Mouse (Mus musculus) hindbrain, embryonic 11.5 days (tissue): Measurements from ENCODE around the gene Schip1. TPM values are rescaled to one million over a fixed set of nuclear protein-coding genes. Genes with fewer than 3 reads are reported as not detected.
"Not testable (repeated sequence)": the region's sequence is repeated elsewhere in the genome, so short reads cannot be mapped to it uniquely, and the experiment has no call there.

Experiments used
- ATAC-seq: fragments of 200-750 bp; cut with Nextera tagmentation; 2 replicates; pipeline ENCODE4 v1.8.0; 2017; ENCODE audit warnings: mild to moderate bottlenecking, moderate TSS enrichment, moderate library complexity; ENCODE audit not compliant: low FRiP score
- DNase-seq: peaks from one replicate; pipeline ENCODE4 v3.0.0-alpha.2; 2015; ENCODE audit warnings: low spot score
- H3K27ac ChIP-seq: fragments of 300-500 bp; sonication (generic); 2 replicates; pipeline ENCODE4 v1.5.1; 2014; ENCODE audit warnings: mild to moderate bottlenecking, low read depth, low read length
- H3K27me3 ChIP-seq: fragments of 300-500 bp; sonication (generic); 2 replicates; pipeline ENCODE4 v1.6.1; 2014; ENCODE audit warnings: mild to moderate bottlenecking, low read length, moderate library complexity, mixed read lengths; ENCODE audit not compliant: control insufficient read depth, insufficient read depth
- H3K36me3 ChIP-seq: fragments of 300-500 bp; sonication (generic); 2 replicates; pipeline ENCODE4 v1.6.1; 2014; ENCODE audit warnings: mild to moderate bottlenecking, low read length, moderate library complexity, mixed read lengths; ENCODE audit not compliant: control insufficient read depth, insufficient read depth
- H3K4me1 ChIP-seq: fragments of 300-500 bp; sonication (generic); replicated peaks from 2 replicates; pipeline ENCODE4 v1.6.1; 2014; ENCODE audit warnings: low read length, mixed read lengths; ENCODE audit not compliant: control insufficient read depth, insufficient read depth
- H3K4me2 ChIP-seq: fragments of 300-500 bp; sonication (generic); replicated peaks from 2 replicates; pipeline ENCODE4 v1.6.1; 2014; ENCODE audit warnings: mild to moderate bottlenecking, low read depth, low read length
- H3K4me3 ChIP-seq: fragments of 300-500 bp; sonication (generic); 2 replicates; pipeline ENCODE4 v1.5.1; 2014; ENCODE audit warnings: low read depth, low read length
- H3K9ac ChIP-seq: fragments of 300-500 bp; sonication (generic); 2 replicates; pipeline ENCODE4 v1.6.1; 2014; ENCODE audit warnings: low read depth, low read length
- H3K9me3 ChIP-seq: fragments of 300-500 bp; sonication (generic); 2 replicates; pipeline ENCODE4 v1.6.1; 2016; ENCODE audit warnings: low read length; ENCODE audit not compliant: control insufficient read depth
- WGBS: fragments of 180-500 bp; shearing (Covaris S2); extraction: QIAGEN DNeasy Blood & Tissue Kit; methylation state at CpG from one replicate; pipeline ENCODE4 v1.1.7; 2014; 5-methylcytosine and 5-hydroxymethylcytosine counted together
- polyA plus RNA-seq: library from polyadenylated mRNA; unstranded; fragments of >200 nt; fragmentation: Nextera tagmentation; extraction: Ambion mirVana; gene quantifications from 2 replicates; pipeline ENCODE4 v1.2.1, GENCODE M21; 2014

The Schip1 gene
- polyA plus RNA-seq, 1 experiment from 2014 or later: 115 TPM

GRCm38 (mm10) chr3:68056373-68057275 is 8.0 kb upstream of the Schip1 start:
- DNase-seq: peak; percentile 87
- H3K4me2 ChIP-seq: no peak overlapping the region
- no peaks in the 10 kb centered on the region for H3K27me3 ChIP-seq
- no peaks in the 10 kb centered on the region for H3K4me1 ChIP-seq
- no peaks in the 10 kb centered on the region for H3K9me3 ChIP-seq
- H3K9ac ChIP-seq: no peak overlapping the region
- H3K27ac ChIP-seq: no peak overlapping the region
- 56% methylated on average over 23 of the region's 23 CpGs for WGBS
- no peaks in the 10 kb centered on the region for H3K36me3 ChIP-seq
- no peak overlapping the region for H3K4me3 ChIP-seq
- ATAC-seq: no peak

- Histone ChIP-seq H3K9ac (no peak overlapping the region), H3K9me3 (no peaks in the 10 kb centered on the region), H3K27me3 (no peaks in the 10 kb centered on the region), H3K36me3 (no peaks in the 10 kb centered on the region), H3K4me2 (no peak overlapping the region), H3K4me3 (no peak overlapping the region), H3K27ac (no peak overlapping the region), H3K4me1 (no peaks in the 10 kb centered on the region)
- ATAC-seq (peak; percentile 51), DNase-seq (peak; percentile 71)
- 44% methylated on average over 2 of the region's 2 CpGs for WGBS
These were observed 5.3 kb upstream of the Schip1 start for GRCm38 (mm10) chr3:68059162-68059800.

- no peak overlapping the region for H3K4me2 ChIP-seq
- H3K27ac ChIP-seq: no peak overlapping the region
- H3K36me3 ChIP-seq: no peaks in the 10 kb centered on the region
- H3K9ac ChIP-seq: no peak overlapping the region
- no peaks in the 10 kb centered on the region for H3K4me1 ChIP-seq
- no peaks in the 10 kb centered on the region for H3K27me3 ChIP-seq
- DNase-seq (no peak), ATAC-seq (no peak)
- no peaks in the 10 kb centered on the region for H3K9me3 ChIP-seq
- H3K4me3 ChIP-seq: no peak overlapping the region
- whole genome bisulfite sequencing: 90% methylated on average over 9 of the region's 9 CpGs
These were observed 7.1 kb downstream of the Schip1 start for GRCm38 (mm10) chr3:68071395-68072386.

- H3K27me3 ChIP-seq: no peaks in the 10 kb centered on the region
- ATAC-seq (no peak), DNase-seq (no peak)
- H3K36me3 ChIP-seq: no peaks in the 10 kb centered on the region
- H3K9ac ChIP-seq: no peak overlapping the region
- no peak overlapping the region for H3K4me2 ChIP-seq
- no peaks in the 10 kb centered on the region for H3K9me3 ChIP-seq
- no peaks in the 10 kb centered on the region for H3K4me1 ChIP-seq
- no peak overlapping the region for H3K4me3 ChIP-seq
- H3K27ac ChIP-seq: no peak overlapping the region
- 85% methylated on average over 4 of the region's 4 CpGs for WGBS
These were observed 12.8 kb downstream of the Schip1 start for GRCm38 (mm10) chr3:68077406-68077805.

- Histone ChIP-seq H3K9me3 (no peaks in the 10 kb centered on the region), H3K27ac (no peak overlapping the region), H3K27me3 (no peaks in the 10 kb centered on the region), H3K4me2 (no peak overlapping the region), H3K36me3 (no peaks in the 10 kb centered on the region), H3K4me1 (no peaks in the 10 kb centered on the region), H3K4me3 (no peak overlapping the region), H3K9ac (no peak overlapping the region)
- WGBS: 59% methylated on average over 2 of the region's 2 CpGs
- DNase-seq (no peak), ATAC-seq (no peak)
These were observed 20.4 kb downstream of the Schip1 start for GRCm38 (mm10) chr3:68085024-68085423.

- Histone ChIP-seq H3K27me3 (no peaks in the 10 kb centered on the region), H3K4me3 (no peak overlapping the region), H3K9me3 (no peaks in the 10 kb centered on the region), H3K9ac (no peak overlapping the region), H3K36me3 (no peaks in the 10 kb centered on the region), H3K4me1 (no peaks in the 10 kb centered on the region), H3K4me2 (no peak overlapping the region), H3K27ac (no peak overlapping the region)
- WGBS: 86% methylated on average over 4 of the region's 4 CpGs
- DNase-seq: no peak
- ATAC-seq: no peak
These were observed 27.5 kb downstream of the Schip1 start for GRCm38 (mm10) chr3:68092108-68092507.

GRCm38 (mm10) chr3:68096724-68097431 is 32.3 kb downstream of the Schip1 start:
- no peaks in the 10 kb centered on the region for H3K9me3 ChIP-seq
- no peak overlapping the region for H3K4me2 ChIP-seq
- ATAC-seq: no peak
- 91% methylated on average over 4 of the region's 4 CpGs for WGBS
- DNase-seq: no peak
- no peak overlapping the region for H3K4me3 ChIP-seq
- no peaks in the 10 kb centered on the region for H3K36me3 ChIP-seq
- no peak overlapping the region for H3K9ac ChIP-seq
- no peaks in the 10 kb centered on the region for H3K4me1 ChIP-seq
- no peak overlapping the region for H3K27ac ChIP-seq
- no peaks in the 10 kb centered on the region for H3K27me3 ChIP-seq

GRCm38 (mm10) chr3:68099561-68099960 is 35.0 kb downstream of the Schip1 start:
- not testable (repeated sequence) for H3K27ac ChIP-seq, H3K27me3 ChIP-seq
- WGBS: 92% methylated on average over 6 of the region's 6 CpGs

More at GRCm38 (mm10) chr3:68099561-68099960, 35.0 kb downstream of the Schip1 start:
- not testable (repeated sequence) for DNase-seq, H3K9ac ChIP-seq, H3K4me2 ChIP-seq, H3K4me1 ChIP-seq, H3K9me3 ChIP-seq, H3K36me3 ChIP-seq, H3K4me3 ChIP-seq, ATAC-seq
